Mouse (Mus musculus) embryo, embryonic 10 days (tissue): Measurements from ENCODE around the gene Erbin.
A peak's percentile ranks its signal among the peaks of the same experiment; 100 is the strongest.

Experiments
- DNase-seq: peaks from one replicate; pipeline ENCODE4 v3.0.0-alpha.2; 2015; ENCODE audit warnings: low spot score

Gene Erbin

GRCm38 (mm10) chr13:103920261-103920932, at the start of gene Erbin:
Gene Erbin (minus strand): TSS chr13:103920514.
- DNase-seq = peak; percentile 54

GRCm38 (mm10) chr13:103969912-103970311, 49.6 kb upstream of the Erbin start:
- DNase-seq = no peak

GRCm38 (mm10) chr13:103967987-103968386, 47.7 kb upstream of the Erbin start:
- peak; percentile 20 for DNase-seq

GRCm38 (mm10) chr13:103966696-103967215, 46.4 kb upstream of the Erbin start:
- DNase-seq = no peak

- no peak for DNase-seq
Observed at GRCm38 (mm10) chr13:103965187-103965586, 44.9 kb upstream of the Erbin start.

GRCm38 (mm10) chr13:103963094-103963493, 42.8 kb upstream of the Erbin start:
- no peak for DNase-seq

GRCm38 (mm10) chr13:103959841-103960240, 39.5 kb upstream of the Erbin start:
- no peak for DNase-seq

- no peak for DNase-seq
Observed at GRCm38 (mm10) chr13:103958607-103959123, 38.4 kb upstream of the Erbin start.

GRCm38 (mm10) chr13:103957175-103957940, 37.0 kb upstream of the Erbin start:
- peak; percentile 59 for DNase-seq

GRCm38 (mm10) chr13:103955652-103956051, 35.3 kb upstream of the Erbin start:
- no peak for DNase-seq

GRCm38 (mm10) chr13:103951393-103951792, 31.1 kb upstream of the Erbin start:
- DNase-seq = no peak

GRCm38 (mm10) chr13:103940796-103941195, 20.5 kb upstream of the Erbin start:
- no peak for DNase-seq

- no peak for DNase-seq
Observed at GRCm38 (mm10) chr13:103924586-103924985, 4.3 kb upstream of the Erbin start.

GRCm38 (mm10) chr13:103923402-103924065, 3.2 kb upstream of the Erbin start:
- DNase-seq = no peak

- DNase-seq = no peak
Observed at GRCm38 (mm10) chr13:103921831-103922380, 1.6 kb upstream of the Erbin start.

GRCm38 (mm10) chr13:103920933-103921830, 868 bp upstream of the Erbin start:
- peak; percentile 87 for DNase-seq

- peak; percentile 56 for DNase-seq
Observed at GRCm38 (mm10) chr13:103919956-103920260, 406 bp downstream of the Erbin start.

GRCm38 (mm10) chr13:103919234-103919955, 919 bp downstream of the Erbin start:
- peak; percentile 46 for DNase-seq

GRCm38 (mm10) chr13:103918432-103918831, 1.9 kb downstream of the Erbin start:
- no peak for DNase-seq

GRCm38 (mm10) chr13:103914114-103914736, 6.1 kb downstream of the Erbin start:
- DNase-seq = no peak
